Mouse (Mus musculus) embryonic facial prominence, embryonic 14.5 days (tissue): ENCODE data around the gene Klhl21. TPM values are rescaled to one million over a fixed set of nuclear protein-coding genes. Genes with fewer than 3 reads are reported as not detected.

Experiments used
- ATAC-seq: fragments of 200-750 bp; cut with Nextera tagmentation; 2 replicates; pipeline ENCODE4 v1.8.0; 2017; ENCODE audit warnings: low read depth, moderate number of reproducible peaks, moderate TSS enrichment
- DNase-seq: peaks from one replicate; pipeline ENCODE4 v3.0.0-alpha.2; 2015; ENCODE audit warnings: low spot score
- H3K27ac ChIP-seq: fragments of 300-500 bp; sonication (generic); replicated peaks from 2 replicates; pipeline ENCODE4 v1.5.1; 2014; ENCODE audit warnings: low read depth, mild to moderate bottlenecking, low read length, moderate library complexity
- H3K27me3 ChIP-seq: fragments of 300-500 bp; sonication (generic); replicated peaks from 2 replicates; pipeline ENCODE4 v1.6.1; 2014; ENCODE audit warnings: low read length; ENCODE audit not compliant: control insufficient read depth, insufficient read depth
- H3K36me3 ChIP-seq: fragments of 300-500 bp; sonication (generic); 2 replicates; pipeline ENCODE4 v1.6.1; 2014; ENCODE audit warnings: low read length, mixed read lengths; ENCODE audit not compliant: control insufficient read depth, insufficient read depth
- H3K4me1 ChIP-seq: fragments of 300-500 bp; sonication (generic); 2 replicates; pipeline ENCODE4 v1.6.1; 2014; ENCODE audit warnings: antibody characterized with exemption, low read length; ENCODE audit not compliant: control insufficient read depth, insufficient read depth
- H3K4me2 ChIP-seq: fragments of 300-500 bp; sonication (generic); 2 replicates; pipeline ENCODE4 v1.6.1; 2014; ENCODE audit warnings: low read depth, mild to moderate bottlenecking, low read length, moderate library complexity, mixed read lengths
- H3K4me3 ChIP-seq: fragments of 300-500 bp; sonication (generic); 2 replicates; pipeline ENCODE4 v1.5.1; 2014; ENCODE audit warnings: low read depth, mild to moderate bottlenecking, low read length
- H3K9ac ChIP-seq: fragments of 300-500 bp; sonication (generic); 2 replicates; pipeline ENCODE4 v1.6.1; 2014; ENCODE audit warnings: low read depth, mild to moderate bottlenecking, low read length, moderate library complexity, mixed read lengths
- H3K9me3 ChIP-seq: fragments of 300-500 bp; sonication (generic); 2 replicates; pipeline ENCODE4 v1.6.1; 2016; ENCODE audit warnings: low read length; ENCODE audit not compliant: control insufficient read depth
- WGBS: fragments of 180-500 bp; shearing (Covaris S2); extraction: QIAGEN DNeasy Blood & Tissue Kit; methylation state at CpG from one replicate; pipeline ENCODE4 v1.1.7; 2014; 5-methylcytosine and 5-hydroxymethylcytosine counted together
- polyA plus RNA-seq: library from polyadenylated mRNA; unstranded; fragments of >200 nt; fragmentation: Nextera tagmentation; extraction: Ambion mirVana; gene quantifications from 2 replicates; pipeline ENCODE4 v1.2.1, GENCODE M21; 2014

Gene Klhl21
- polyA plus RNA-seq, 1 experiment from 2014 or later: 11.2 TPM

- Histone ChIP-seq H3K9ac (no peak overlapping the region), H3K9me3 (no peaks in the 10 kb centered on the region), H3K27ac (no peak overlapping the region), H3K36me3 (peaks cover 41% of the 10 kb centered on the region), H3K4me1 (no peaks in the 10 kb centered on the region), H3K4me3 (no peak overlapping the region), H3K27me3 (no peaks in the 10 kb centered on the region), H3K4me2 (no peak overlapping the region)
- no peak for ATAC-seq
- DNase-seq: no peak
- 74% methylated on average over 9 of the region's 9 CpGs for WGBS
These were observed 53.9 kb downstream of the Klhl21 start for GRCm38 (mm10) chr4:152062390-152063110.

DNA sequence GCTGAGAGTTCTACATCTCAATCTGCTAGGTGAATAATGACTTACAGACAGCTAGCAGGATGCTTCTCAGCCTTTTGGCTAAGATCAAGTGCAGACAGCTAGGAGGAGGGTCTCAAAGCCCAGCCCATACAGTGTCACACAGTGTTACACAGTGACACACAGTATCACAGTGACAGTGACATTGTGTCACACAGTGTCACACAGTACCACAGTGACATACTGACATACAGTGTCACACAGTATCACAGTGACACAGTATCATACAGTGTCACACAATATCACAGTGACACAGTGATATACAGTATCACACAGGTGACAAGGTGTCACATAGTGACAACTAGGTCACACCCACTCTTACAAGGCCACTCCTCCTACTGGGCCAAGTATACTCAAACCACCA, 58.7 kb downstream of the Klhl21 start:
- Histone ChIP-seq H3K9me3 (no peaks in the 10 kb centered on the region), H3K4me2 (no peak overlapping the region), H3K27me3 (no peaks in the 10 kb centered on the region), H3K4me1 (no peaks in the 10 kb centered on the region), H3K27ac (no peak overlapping the region), H3K4me3 (no peak overlapping the region), H3K36me3 (no peaks in the 10 kb centered on the region), H3K9ac (no peak overlapping the region)
- no peak for ATAC-seq
- no peak for DNase-seq

Other genes starting within 250 kb of the Klhl21 start
- 77.3 and 88.0 TPM in 2 replicates for gene Camta1, start 146.9 kb upstream of the Klhl21 start, polyA plus RNA-seq
- gene Dnajc11, start 75.1 kb upstream of the Klhl21 start, polyA plus RNA-seq: 47.5 and 53.1 TPM in 2 replicates
- gene Thap3, start 19.8 kb upstream of the Klhl21 start, polyA plus RNA-seq: 31.7 and 32.7 TPM in 2 replicates
- gene Phf13, start 12.5 kb upstream of the Klhl21 start, polyA plus RNA-seq: 30.1 and 32.6 TPM in 2 replicates
- gene Zbtb48, start 18.9 kb downstream of the Klhl21 start, polyA plus RNA-seq: 19.0 and 19.9 TPM in 2 replicates
- 1.2 and 1.5 TPM in 2 replicates for gene Tas1r1, start 29.8 kb downstream of the Klhl21 start, polyA plus RNA-seq
- gene Nol9, start 30.5 kb downstream of the Klhl21 start, polyA plus RNA-seq: 25.1 and 26.5 TPM in 2 replicates
- 12.0 and 13.4 TPM in 2 replicates for gene Plekhg5, start 63.7 kb downstream of the Klhl21 start, polyA plus RNA-seq
- gene Tnfrsf25, start 107.1 kb downstream of the Klhl21 start, polyA plus RNA-seq: 0.65 and 1.4 TPM in 2 replicates
- 4.2 and 4.4 TPM in 2 replicates for gene Espn, start 143.6 kb downstream of the Klhl21 start, polyA plus RNA-seq
- 0.25 and 0.43 TPM in 2 replicates for gene Hes2, start 150.1 kb downstream of the Klhl21 start, polyA plus RNA-seq
- gene Acot7, start 169.3 kb downstream of the Klhl21 start, polyA plus RNA-seq: 70.1 and 71.8 TPM in 2 replicates